Mouse (Mus musculus) left cerebral cortex, adult 2 months (tissue): Measurements from ENCODE around the gene Dse. TPM values are rescaled to one million over a fixed set of nuclear protein-coding genes. Genes with fewer than 3 reads are reported as not detected.
A peak's percentile ranks its signal among the peaks of the same experiment; 100 is the strongest.

Experiments
- DNase-seq, 2 experiments: peaks; one replicate each; pipeline ENCODE4 v3.0.0; 2021 to 2022; ENCODE audit warnings: low spot score in 2 of 2, mixed read lengths in 1 of 2; ENCODE audit errors: extremely low spot score in 1 of 2
- H3K27ac ChIP-seq: fragments of 200-600 bp; 2 replicates; pipeline ENCODE4 v1.8.1; 2022
- H3K4me3 ChIP-seq: fragments of 200-600 bp; 2 replicates; pipeline ENCODE4 v1.8.1; 2022
- CTCF ChIP-seq: fragments of 200-600 bp; IDR thresholded peaks from 2 replicates; pipeline ENCODE4 v1.8.1; 2022; ENCODE audit warnings: antibody characterized with exemption, mild to moderate bottlenecking, moderate library complexity
- intact Hi-C: fragments of 180-260 bp; cut with DNase I; formaldehyde crosslinking; loops from one replicate; pipeline ENCODE4 v1.15.1; 2025
- total RNA-seq, 2 experiments: library from RNA; stranded (reverse); gene quantifications; 2 replicates each; pipeline ENCODE4 v1.2.3; 2021

Gene Dse
- total RNA-seq, 2 experiments from 2014 or later = 6.3 to 7.4 TPM

DNA sequence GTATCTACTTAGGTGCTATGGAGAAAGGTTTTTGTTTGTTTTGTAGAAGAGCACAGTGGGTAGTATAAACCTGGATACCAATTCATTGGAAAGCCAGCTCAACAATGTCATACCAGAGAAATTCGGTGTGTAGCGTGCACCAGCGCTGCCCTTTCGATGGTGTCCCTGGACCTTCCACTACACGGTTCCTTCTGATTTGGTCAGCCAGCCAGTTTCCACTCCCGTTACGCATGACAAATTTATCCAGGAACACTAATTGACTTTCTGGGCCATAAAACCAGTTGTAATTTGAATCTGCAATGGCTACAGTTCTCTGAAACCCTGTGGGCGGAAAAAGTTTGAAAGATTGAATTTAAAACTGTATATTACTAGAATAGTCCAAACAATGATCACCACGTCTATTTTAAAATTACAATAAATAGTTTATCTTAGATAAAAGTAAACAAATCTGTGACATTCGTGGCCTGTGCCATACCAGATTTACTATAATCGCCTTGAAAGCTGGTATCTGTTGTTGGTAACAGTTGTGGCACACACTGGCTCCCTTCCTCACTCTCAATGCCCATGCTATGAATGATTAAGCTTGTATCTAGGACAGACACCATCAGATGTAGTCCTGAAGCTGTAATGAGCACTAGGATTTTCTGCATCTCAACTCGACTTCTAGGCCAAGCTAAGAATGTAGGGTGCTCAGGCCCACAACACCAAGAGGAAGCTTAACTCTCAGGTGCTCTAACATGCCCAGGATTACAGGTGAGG is 51.5 kb downstream of the Dse start:
- no peak for DNase-seq
- intact Hi-C loops = no loop called here
- Histone ChIP-seq H3K27ac (no peak overlapping the region), H3K4me3 (no peak overlapping the region)
- TF ChIP-seq CTCF = no peak

DNA sequence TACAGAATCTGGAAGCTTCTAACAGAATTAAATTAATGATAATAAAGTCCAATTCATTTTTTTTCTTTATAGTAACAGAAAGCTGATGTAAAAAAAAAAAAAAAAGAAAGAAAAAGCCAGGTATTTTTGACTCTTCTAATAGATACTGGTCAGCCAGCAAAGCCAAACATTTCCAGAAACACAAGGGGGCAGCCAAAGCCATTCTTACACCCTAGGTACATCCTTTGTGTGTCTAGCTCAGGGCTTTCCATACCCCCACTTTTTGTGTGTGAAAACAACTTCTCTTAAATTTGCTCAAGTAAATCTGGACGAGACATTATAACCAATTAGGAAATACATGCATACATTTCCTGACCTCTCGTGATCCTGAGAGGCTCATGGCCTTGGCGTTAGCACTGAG is 55.7 kb downstream of the Dse start:
- no peak for DNase-seq
- intact Hi-C loops = loop anchor here (1.0 kb wide), 1 partner anchor 128 kb away; no protein-coding TSS in a partner anchor

DNA sequence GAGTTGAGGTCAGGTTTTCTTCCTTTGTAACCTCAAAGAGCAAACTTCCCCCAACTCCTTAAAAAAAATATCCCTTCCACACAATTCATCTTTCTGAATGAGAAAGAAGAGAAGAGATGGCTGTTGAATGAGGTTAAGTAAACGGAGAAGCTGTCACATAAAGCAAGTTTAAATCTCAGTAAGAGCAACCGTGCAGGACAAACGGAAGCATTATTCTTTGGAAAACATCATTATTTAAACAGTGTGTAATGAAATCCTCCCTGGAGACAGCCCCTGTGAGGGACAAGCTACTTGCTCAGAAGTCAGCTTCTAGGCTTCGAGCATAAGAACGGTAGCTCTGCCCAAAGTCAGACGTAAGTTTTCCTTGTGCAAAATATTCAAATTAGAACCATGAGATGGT is 57.1 kb downstream of the Dse start:
- DNase-seq = no peak
- no peak overlapping the region for H3K4me3 ChIP-seq
- intact Hi-C loops = no loop called here
- H3K27ac ChIP-seq = no peak overlapping the region
- no peak for TF ChIP-seq CTCF

More for the DNA sequence above, 55.7 kb downstream of the Dse start:
- H3K27ac ChIP-seq = no peak overlapping the region
- peak; percentile 35 for TF ChIP-seq CTCF
- no peak overlapping the region for H3K4me3 ChIP-seq

DNA sequence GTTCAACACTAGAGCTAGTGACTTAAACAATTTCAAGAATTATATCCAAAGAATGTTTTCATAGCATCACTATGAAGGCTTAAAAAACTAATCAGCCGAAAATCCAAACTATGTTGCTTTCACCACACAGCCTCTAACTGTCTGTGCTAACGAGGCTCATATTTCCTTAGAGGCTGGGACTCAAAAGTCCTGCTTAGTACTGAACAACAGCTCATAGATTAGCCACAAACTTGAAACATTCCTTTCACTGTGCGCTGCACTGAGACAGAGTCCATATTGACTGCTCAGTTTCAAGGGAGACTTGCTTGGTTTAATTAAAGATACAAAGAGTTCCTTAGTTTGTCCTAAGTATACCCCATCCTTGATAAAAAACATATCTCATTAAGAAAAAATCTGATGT is 57.7 kb downstream of the Dse start:
- Histone ChIP-seq H3K4me3 (no peak overlapping the region), H3K27ac (no peak overlapping the region)
- TF ChIP-seq CTCF = no peak
- intact Hi-C loops = loop anchor here (5.0 kb wide), 1 partner anchor 178 kb away; no protein-coding TSS in a partner anchor
- DNase-seq = no peak

DNA sequence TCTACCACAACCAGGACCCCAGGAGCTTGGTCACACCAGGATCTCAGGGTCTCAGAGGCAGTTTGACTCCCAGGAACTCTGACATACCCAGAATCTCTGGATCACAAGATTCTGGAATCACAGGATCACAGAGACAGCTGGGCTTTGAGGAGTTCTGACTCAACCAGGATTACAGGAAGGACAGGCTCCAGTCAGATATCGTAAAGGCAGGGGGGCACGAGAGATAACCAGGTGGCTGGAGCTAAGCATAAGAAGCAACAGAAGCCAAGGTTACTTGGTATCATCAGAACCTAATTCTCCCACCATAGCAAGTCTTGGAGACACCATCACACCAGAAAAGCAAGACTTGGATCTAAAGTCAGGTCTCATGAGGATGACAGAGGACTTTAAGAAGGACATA is 65.8 kb downstream of the Dse start:
- intact Hi-C loops = no loop called here
- DNase-seq = no peak
- H3K4me3 ChIP-seq = no peak overlapping the region
- no peak for TF ChIP-seq CTCF
- H3K27ac ChIP-seq = no peak overlapping the region

DNA sequence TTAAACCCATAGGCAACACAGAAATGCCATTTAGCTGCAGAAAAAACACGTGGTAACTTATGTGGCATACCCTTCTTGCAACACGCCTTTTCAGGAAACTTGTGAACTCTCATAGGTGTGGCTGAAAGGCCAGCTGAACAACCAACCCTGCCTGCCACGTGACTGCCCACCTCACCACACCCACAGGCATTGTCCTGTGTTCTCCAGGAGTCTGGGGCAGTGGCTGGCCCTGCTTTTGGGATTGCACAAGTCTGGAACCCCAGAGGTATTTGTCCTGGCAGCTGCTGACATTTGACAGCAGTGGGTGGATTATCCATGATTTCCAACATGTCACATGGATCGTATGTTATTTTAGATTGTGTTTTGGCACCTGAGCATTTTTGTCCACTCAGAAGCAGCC is 67.7 kb downstream of the Dse start:
- TF ChIP-seq CTCF = no peak

DNA sequence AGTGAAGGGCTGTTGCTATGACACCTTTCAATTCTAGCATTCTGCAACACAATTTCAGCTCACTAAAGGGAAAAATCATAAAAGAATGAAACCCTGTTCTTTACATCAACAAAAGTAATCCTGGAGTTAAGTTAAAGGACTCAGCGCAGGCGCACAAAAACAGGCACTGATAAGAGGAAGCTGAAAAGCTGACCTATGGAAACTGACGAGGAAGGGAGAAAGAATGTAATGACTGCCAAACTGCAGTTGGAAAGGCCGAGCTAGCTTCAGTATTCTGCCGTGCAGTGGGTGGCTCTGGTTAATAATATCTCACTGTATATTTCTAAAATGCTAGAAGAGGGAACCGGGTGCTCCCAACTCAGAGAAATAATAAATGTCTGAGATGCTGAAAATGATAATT is 69.5 kb downstream of the Dse start:
- no peak for TF ChIP-seq CTCF
- Histone ChIP-seq H3K27ac (no peak overlapping the region), H3K4me3 (no peak overlapping the region)
- intact Hi-C loops = no loop called here
- no peak for DNase-seq

More for the DNA sequence above, 67.7 kb downstream of the Dse start:
- Histone ChIP-seq H3K4me3 (no peak overlapping the region), H3K27ac (no peak overlapping the region)
- intact Hi-C loops = no loop called here
- no peak for DNase-seq

DNA sequence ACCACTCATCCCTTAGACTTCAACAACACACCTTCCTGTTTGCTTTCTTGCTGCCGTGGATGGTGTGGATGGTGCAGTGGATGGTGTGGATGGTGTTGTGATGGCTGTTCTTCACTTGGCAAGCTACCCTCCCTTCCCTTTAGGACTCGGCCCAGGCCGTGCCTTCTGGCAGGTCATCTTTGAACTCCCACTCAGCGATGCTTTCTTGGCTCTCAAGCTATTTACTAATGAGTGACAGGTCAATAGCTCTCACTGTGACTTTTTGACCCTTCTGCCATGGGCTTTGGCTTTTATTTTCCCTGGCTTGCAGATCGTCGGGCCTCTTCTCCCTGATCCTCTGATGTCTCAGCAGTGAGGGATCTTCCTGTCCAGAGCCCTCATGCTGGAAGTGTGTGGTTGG is 71.1 kb downstream of the Dse start:
- DNase-seq = no peak
- intact Hi-C loops = no loop called here
- no peak overlapping the region for H3K4me3 ChIP-seq
- H3K27ac ChIP-seq = no peak overlapping the region
- no peak for TF ChIP-seq CTCF

DNA sequence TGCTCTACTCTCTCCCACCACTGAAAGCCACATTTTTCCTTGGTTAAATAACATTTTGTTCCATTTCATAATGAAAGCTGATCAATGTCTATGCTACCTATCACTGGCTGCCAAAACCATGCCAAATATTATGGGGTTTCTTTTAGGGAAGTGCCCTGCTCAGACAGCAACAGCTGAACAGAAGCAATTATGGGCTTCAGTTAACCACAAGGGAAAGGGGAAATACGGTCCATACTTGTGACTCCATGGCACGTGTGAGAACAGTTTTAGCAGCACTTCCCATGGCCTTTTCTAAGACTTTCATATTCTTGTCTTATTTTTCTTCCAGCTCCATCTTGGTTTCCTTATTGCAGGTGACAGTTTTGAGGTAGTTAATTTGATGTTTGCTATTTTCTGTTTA is 76.2 kb downstream of the Dse start:
- no peak for TF ChIP-seq CTCF
- H3K27ac ChIP-seq = no peak overlapping the region
- no peak overlapping the region for H3K4me3 ChIP-seq
- DNase-seq = no peak
- intact Hi-C loops = no loop called here

DNA sequence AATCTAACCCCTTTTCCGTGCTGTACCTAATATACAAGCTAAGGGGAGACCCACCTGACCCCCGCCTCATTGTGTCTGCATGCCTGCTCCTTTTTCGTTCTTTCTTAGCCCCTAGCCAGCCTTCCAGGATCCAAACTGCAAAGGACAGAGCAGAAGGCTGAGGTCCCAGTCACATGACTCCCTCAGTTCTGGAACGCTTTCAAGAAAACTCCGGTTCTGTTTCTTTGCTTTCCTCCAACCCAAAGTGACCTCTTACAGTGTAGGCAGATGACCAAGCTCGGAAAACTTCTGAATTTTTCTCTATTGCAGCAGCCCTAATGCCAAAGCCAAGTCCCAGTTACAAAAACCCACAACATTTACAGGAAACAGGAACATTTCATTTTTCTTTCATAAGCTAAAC is 79.1 kb downstream of the Dse start:
- TF ChIP-seq CTCF = no peak
- intact Hi-C loops = no loop called here
- Histone ChIP-seq H3K4me3 (no peak overlapping the region), H3K27ac (no peak overlapping the region)
- no peak for DNase-seq

DNA sequence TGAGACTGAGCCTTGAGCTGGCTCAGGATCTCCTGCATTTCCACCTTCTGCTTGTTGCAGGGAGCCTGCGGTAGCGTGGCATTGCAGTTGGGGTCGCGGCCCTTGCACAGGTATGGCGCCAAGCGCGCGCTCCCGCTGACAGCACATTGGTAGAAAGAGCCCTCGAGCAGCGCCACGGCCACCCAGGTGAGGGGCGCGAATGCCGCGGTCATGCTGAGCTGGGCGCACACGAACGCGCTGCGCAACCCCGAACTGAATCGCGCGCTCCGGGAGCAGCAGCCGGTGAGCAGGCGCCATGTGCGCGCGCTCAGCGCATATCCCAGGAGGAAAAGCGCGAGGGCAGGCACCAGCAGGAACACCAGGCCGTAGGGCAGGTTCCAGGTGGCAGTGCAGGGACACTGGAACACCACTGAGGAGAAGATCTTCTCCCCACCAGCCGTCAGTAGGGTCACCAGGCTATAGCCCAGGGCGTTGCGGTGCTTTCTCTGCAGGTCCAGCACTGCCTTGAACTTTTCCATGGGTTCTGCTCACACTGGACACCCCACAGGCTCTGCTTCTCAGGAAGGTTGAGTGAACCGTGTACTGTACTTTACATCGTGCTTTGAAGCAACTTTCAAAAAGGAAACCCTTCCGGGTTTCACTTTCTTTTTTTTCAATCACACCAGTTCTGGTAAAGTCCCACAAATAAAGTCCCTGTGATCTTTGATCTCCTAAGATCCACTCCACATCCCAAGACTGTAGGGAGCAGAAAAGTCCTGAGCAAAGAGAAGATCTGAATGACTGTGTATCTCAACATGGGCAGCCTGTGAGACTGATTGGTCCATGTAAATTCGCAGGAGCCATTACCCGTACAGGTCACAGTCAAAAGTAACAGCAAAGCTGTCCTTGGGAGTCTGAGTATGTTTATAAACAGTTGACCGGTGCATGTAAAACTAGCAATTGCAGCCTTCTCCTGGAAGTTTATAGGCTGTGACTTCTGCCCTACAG is 79.8 kb downstream of the Dse start, which contains the start of gene Calhm6:
Calhm6 (minus strand) TSS at position 593 of the 987 bp plus-strand sequence.
- H3K27ac ChIP-seq = peak within 1 kb of the TSS; percentile 28; the same call in 1 of the 2 replicates
- intact Hi-C loops = no loop called here
- TF ChIP-seq CTCF = no peak
- peak within 1 kb of the TSS; percentile 58 for H3K4me3 ChIP-seq
- DNase-seq = peak; percentile 39 to 47

DNA sequence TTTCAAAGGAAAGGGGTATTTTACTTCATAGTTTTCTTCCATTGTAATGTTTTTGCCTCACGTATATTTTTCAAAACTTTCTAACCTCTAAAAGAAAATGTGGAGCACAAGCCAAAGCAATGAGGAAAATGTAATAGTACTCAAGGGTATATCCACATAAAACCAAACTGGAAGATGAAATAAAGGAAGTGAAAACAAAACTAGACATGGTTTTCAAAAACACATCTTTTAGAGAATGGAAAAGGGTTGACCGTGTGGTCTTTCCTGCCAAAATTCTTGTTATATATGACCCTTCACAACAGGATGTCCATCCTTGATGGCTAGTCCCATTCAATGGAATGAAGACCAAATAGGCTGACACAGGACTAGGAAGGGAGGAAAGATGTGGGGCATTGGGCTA is 89.1 kb downstream of the Dse start:
- Histone ChIP-seq H3K4me3 (no peak overlapping the region), H3K27ac (no peak overlapping the region)
- no peak for TF ChIP-seq CTCF
- no peak for DNase-seq
- intact Hi-C loops = no loop called here
